Mouse (Mus musculus): ENCODE results near the gene Zfp40.
"Not testable (repeated sequence)": the region's sequence is repeated elsewhere in the genome, so short reads cannot be mapped to it uniquely, and the experiment has no call there.

Gene Zfp40

DNA sequence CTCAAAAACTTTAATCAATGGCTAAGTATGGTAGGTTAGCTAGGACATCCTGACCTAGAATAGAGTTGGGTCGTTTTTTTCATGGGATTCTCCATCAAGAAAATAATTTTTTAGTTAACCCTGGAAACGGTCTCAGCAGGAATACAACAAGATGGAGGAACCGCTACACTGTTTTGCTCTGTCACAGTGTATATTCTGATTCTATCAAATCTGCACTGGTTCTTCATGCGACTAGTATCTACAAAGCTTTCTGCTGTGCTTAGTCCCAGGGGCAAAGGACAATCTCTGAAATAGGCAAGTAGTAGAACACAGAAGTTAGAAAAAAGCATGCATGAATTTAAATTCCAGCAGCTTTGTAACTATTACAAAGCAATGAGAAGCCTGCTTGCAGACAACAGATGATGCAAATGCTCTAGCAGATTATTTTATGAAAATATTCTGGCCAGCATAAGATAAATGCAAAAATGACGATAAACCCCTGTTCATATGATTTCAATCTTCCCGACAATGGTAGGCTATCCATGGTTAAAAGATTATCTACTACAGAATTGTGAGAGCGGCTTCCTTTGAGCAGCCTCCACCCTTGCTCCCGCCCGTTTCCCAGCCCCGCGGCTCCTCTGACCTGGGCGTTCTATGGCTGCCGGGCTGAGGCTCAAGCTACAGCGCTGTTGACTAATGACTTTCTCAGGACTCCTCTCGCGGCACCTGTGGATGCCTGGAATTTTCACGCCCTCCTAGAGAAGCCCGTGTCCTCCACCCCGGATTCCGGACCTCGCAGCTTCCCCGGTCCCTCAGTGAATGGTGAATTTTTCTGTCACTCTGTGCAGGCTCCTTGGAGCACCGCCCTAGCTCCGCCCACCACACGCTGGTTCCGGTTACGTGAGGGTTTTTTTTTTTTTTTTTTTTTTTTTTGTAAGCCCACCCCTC is at the start of gene Zfp40:
Gene Zfp40, minus strand, starts transcription at position 800 of the 927 bp plus-strand sequence.
- peak; percentile 77 for DNase-seq (ENCODE audit: extremely low spot score, low read depth, low spot score)

GRCm38 (mm10) chr17:23218320-23218719 is 25.3 kb upstream of the Zfp40 start:
- no peak for DNase-seq (ENCODE audit: extremely low spot score, low read depth, low spot score)

DNA sequence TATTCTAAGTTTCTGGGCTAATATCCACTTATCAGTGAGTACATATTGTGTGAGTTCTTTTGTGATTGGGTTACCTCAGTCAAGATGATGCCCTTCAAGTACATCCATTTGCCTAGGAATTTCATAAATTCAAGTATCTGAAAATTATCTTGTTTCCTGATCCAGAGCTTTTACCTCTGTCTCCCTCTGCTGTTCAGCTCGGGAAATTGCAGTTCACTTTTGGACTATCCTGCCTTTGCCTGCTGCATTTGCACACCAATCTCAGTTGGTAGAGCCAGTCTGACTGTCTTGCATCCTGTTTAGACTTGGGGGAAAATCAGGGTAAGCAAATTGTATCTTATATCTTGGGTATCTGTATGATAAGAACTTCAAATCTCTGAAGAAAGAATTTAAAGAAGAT is 6.8 kb upstream of the Zfp40 start:
- not testable (repeated sequence) for DNase-seq (ENCODE audit: extremely low spot score, low read depth, low spot score)

- DNase-seq (ENCODE audit: extremely low spot score, low read depth, low spot score): no peak
Observed at GRCm38 (mm10) chr17:23193441-23193840, 389 bp upstream of the Zfp40 start.

- DNase-seq (ENCODE audit: extremely low spot score, low read depth, low spot score): no peak
Observed at GRCm38 (mm10) chr17:23187680-23188079, 5.4 kb downstream of the Zfp40 start.

Measured in hindlimb bud, embryonic 11.5 days (tissue).